Mouse (Mus musculus): ENCODE data around the gene Pon1.

Pon1 gene

GRCm38 (mm10) chr6:5136046-5136445 lies 57.7 kb downstream of the Pon1 start:
- no peak for DNase-seq (ENCODE audit: low read depth, low spot score)

GRCm38 (mm10) chr6:5134986-5135385 lies 58.8 kb downstream of the Pon1 start:
- DNase-seq (ENCODE audit: low read depth, low spot score), result no peak

GRCm38 (mm10) chr6:5129364-5130093 lies 64.2 kb downstream of the Pon1 start:
- DNase-seq (ENCODE audit: low read depth, low spot score), result no peak

- no peak for DNase-seq (ENCODE audit: low read depth, low spot score)
Measured at GRCm38 (mm10) chr6:5120229-5120628, 73.5 kb downstream of the Pon1 start.

- no peak for DNase-seq (ENCODE audit: low read depth, low spot score)
Measured at GRCm38 (mm10) chr6:5119181-5119910, 74.4 kb downstream of the Pon1 start.
